Mouse (Mus musculus): ENCODE results near the gene Mrpl55.

GRCm38 (mm10) chr11:59218389-59218998, 16.2 kb downstream of the Mrpl55 start:
- TF ChIP-seq CHD2 (IDR thresholded peaks at IDR 0.05; ENCODE audit: low read depth, low read length), result no peak
- TF ChIP-seq MAFK (IDR thresholded peaks at IDR 0.05; ENCODE audit: insufficient read depth, low read depth, low read length), result no peak
- TF ChIP-seq ZNF384 (IDR thresholded peaks at IDR 0.05; ENCODE audit: low read depth, low read length), result no peak
- TF ChIP-seq ZC3H11A (IDR thresholded peaks at IDR 0.05; ENCODE audit: borderline replicate concordance, low read depth, low read length), result no peak

All from ES-E14 (cell line).